Mouse (Mus musculus): ENCODE measurements around the gene Tbc1d10c. TPM values are rescaled to one million over a fixed set of nuclear protein-coding genes. Genes with fewer than 3 reads are reported as not detected.

Tbc1d10c gene
- total and polyA plus RNA-seq, 3 experiments, result 43.5 to 58.5 (median 46.3) TPM

- TF ChIP-seq JUN (IDR thresholded peaks at IDR 0.05; ENCODE audit: insufficient read depth, low read depth, low read length), result no peak
Measured at GRCm38 (mm10) chr19:4231253-4232185, 40.4 kb upstream of the Tbc1d10c start, which contains the start of gene Pold4 (continued).

GRCm38 (mm10) chr19:4230415-4230814 is 39.3 kb upstream of the Tbc1d10c start:
- dilution Hi-C loops (cut with MboI; ENCODE audit: extremely low pct_ligation_motif_present, extremely low pct_unique_long_range_greater_than_20kb, low sequenced_read_pairs), result no loop called here
- Histone ChIP-seq H3K4me1 (ENCODE audit: control insufficient read depth in 1 of 2, insufficient read depth in 2 of 2) (peaks cover 24 to 63% of the 10 kb centered on the region in 2 experiments), H3K4me3 (replicated peaks in 1 of 3; ENCODE audit: low read depth in 2 of 3, low read length in 2 of 3, poor library complexity in 1 of 3) (no peak overlapping the region), H3K27me3 (replicated peaks) (peaks cover 8% of the 10 kb centered on the region), H3K9me3 (replicated peaks; ENCODE audit: low read length) (no peaks in the 10 kb centered on the region), H3K27ac (ENCODE audit: insufficient read depth, low read depth) (0 out of 2 replicates have a peak overlapping the region, but pooled peaks have one; percentile 43), H3K9ac (ENCODE audit: insufficient read depth, low read depth) (no peak overlapping the region), H3K79me2 (replicated peaks; ENCODE audit: control insufficient read depth, extremely low read depth, insufficient read depth, poor library complexity, severe bottlenecking) (no peaks in the 10 kb centered on the region), H3K36me3 (replicated peaks in 1 of 2; ENCODE audit: control insufficient read depth in 1 of 2, insufficient read depth in 1 of 2, low read length in 1 of 2) (peaks cover 0 to 5% of the 10 kb centered on the region in 2 experiments), H3K4me2 (ENCODE audit: insufficient read depth, low read depth, poor library complexity, severe bottlenecking) (no peak overlapping the region)
- no peak for DNase-seq (ENCODE audit: extremely low read depth)
- no peak for TF ChIP-seq BHLHE40 (IDR thresholded peaks at IDR 0.05; ENCODE audit: low read depth, low read length)
- TF ChIP-seq USF1 (IDR thresholded peaks at IDR 0.05; ENCODE audit: low read depth, low read length), result no peak
- no peak for TF ChIP-seq PAX5 (IDR thresholded peaks at IDR 0.05; ENCODE audit: low read length)
- TF ChIP-seq CHD2 (IDR thresholded peaks at IDR 0.05; ENCODE audit: low read length), result no peak
- TF ChIP-seq NELFE (IDR thresholded peaks at IDR 0.05; ENCODE audit: low read depth, low read length), result no peak
- in situ Hi-C loops (cut with MboI; ENCODE audit: low pct_ligation_motif_present, low pct_unique_long_range_greater_than_20kb, low sequenced_read_pairs), result no loop called here

GRCm38 (mm10) chr19:4229451-4230076 is 38.5 kb upstream of the Tbc1d10c start:
- dilution Hi-C loops (cut with MboI; ENCODE audit: extremely low pct_ligation_motif_present, extremely low pct_unique_long_range_greater_than_20kb, low sequenced_read_pairs) (no loop called here), in situ Hi-C loops (cut with MboI; ENCODE audit: low pct_ligation_motif_present, low pct_unique_long_range_greater_than_20kb, low sequenced_read_pairs) (no loop called here)
- no peaks in the 10 kb centered on the region for H3K9me3 ChIP-seq (replicated peaks; ENCODE audit: low read length)
- H3K4me3 ChIP-seq (replicated peaks in 1 of 3; ENCODE audit: low read depth in 2 of 3, low read length in 2 of 3, poor library complexity in 1 of 3), result no peak overlapping the region
- H3K9ac ChIP-seq (ENCODE audit: insufficient read depth, low read depth), result no peak overlapping the region
- peaks cover 8% of the 10 kb centered on the region for H3K27me3 ChIP-seq (replicated peaks)
- peaks cover 24 to 63% of the 10 kb centered on the region in 2 experiments for H3K4me1 ChIP-seq (ENCODE audit: control insufficient read depth in 1 of 2, insufficient read depth in 2 of 2)
- H3K36me3 ChIP-seq (replicated peaks in 1 of 2; ENCODE audit: control insufficient read depth in 1 of 2, insufficient read depth in 1 of 2, low read length in 1 of 2), result peaks cover 0 to 5% of the 10 kb centered on the region in 2 experiments
- TF ChIP-seq USF1 (IDR thresholded peaks at IDR 0.05; ENCODE audit: low read depth, low read length) (no peak), MAZ (IDR thresholded peaks at IDR 0.05; ENCODE audit: low read depth, low read length) (no peak), POLR2AphosphoS2 (IDR thresholded peaks at IDR 0.05; ENCODE audit: low read depth, low read length) (no peak), MXI1 (IDR thresholded peaks at IDR 0.05; ENCODE audit: low read depth, low read length) (no peak), NRF1 (IDR thresholded peaks at IDR 0.05; ENCODE audit: low read depth, low read length) (no peak), IRF4 (IDR thresholded peaks at IDR 0.05; ENCODE audit: low read depth, low read length) (no peak), BHLHE40 (IDR thresholded peaks at IDR 0.05; ENCODE audit: low read depth, low read length) (no peak), ETS1 (conservative IDR thresholded peaks at IDR 0.05; ENCODE audit: low read depth, low read length) (no peak), ZKSCAN1 (IDR thresholded peaks at IDR 0.05; ENCODE audit: borderline replicate concordance, low read depth, low read length) (no peak)
- H3K4me2 ChIP-seq (ENCODE audit: insufficient read depth, low read depth, poor library complexity, severe bottlenecking), result no peak overlapping the region
- DNase-seq (ENCODE audit: extremely low read depth), result no peak
- no peak overlapping the region for H3K27ac ChIP-seq (ENCODE audit: insufficient read depth, low read depth)
- no peaks in the 10 kb centered on the region for H3K79me2 ChIP-seq (replicated peaks; ENCODE audit: control insufficient read depth, extremely low read depth, insufficient read depth, poor library complexity, severe bottlenecking)
